Mouse (Mus musculus): ENCODE data around the gene Ppp4r1. TPM values are rescaled to one million over a fixed set of nuclear protein-coding genes. Genes with fewer than 3 reads are reported as not detected.
A peak's percentile ranks its signal among the peaks of the same experiment; 100 is the strongest.

The Ppp4r1 gene
- polyA plus RNA-seq, 1 experiment from 2014 or later = 51.0 TPM

DNA sequence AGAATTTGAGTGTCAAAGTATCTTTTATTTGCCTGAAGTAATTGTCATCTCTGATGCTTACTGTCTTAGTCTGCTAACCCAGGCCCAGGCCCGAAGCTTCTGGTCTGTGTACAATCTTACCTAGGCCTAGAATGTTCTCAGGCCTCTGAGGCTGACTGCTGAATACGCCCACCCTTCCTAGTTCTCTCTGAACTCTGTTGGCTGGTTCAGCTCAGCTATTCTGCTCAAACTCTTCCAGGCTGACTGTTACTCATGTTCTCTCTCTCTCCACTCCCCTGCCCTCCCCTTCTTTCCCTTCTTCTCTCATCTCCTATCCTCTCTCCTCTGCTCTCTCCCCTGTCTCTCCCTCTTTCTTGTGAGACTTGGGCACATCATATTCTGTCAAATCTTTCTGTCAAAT is 24.0 kb downstream of the Ppp4r1 start:
- WGBS = 92% methylated on average over 2 of the region's 2 CpGs
- Histone ChIP-seq H3K4me2 (no peak overlapping the region), H3K36me3 (ENCODE audit: control insufficient read depth, insufficient read depth, low read length) (no peaks in the 10 kb centered on the region; the same call in 1 of the 2 replicates), H3K9me3 (ENCODE audit: control insufficient read depth, low read length) (no peaks in the 10 kb centered on the region), H3K27ac (ENCODE audit: low read depth, low read length) (no peak overlapping the region), H3K9ac (ENCODE audit: low read length) (no peak overlapping the region), H3K4me3 (ENCODE audit: low read depth, low read length) (no peak overlapping the region), H3K27me3 (ENCODE audit: control insufficient read depth, insufficient read depth, low read length) (no peaks in the 10 kb centered on the region), H3K4me1 (ENCODE audit: control insufficient read depth, insufficient read depth, low read length) (no peaks in the 10 kb centered on the region)
- ATAC-seq (ENCODE audit: low FRiP score) (no peak), DNase-seq (ENCODE audit: low spot score, missing footprints) (no peak)

DNA sequence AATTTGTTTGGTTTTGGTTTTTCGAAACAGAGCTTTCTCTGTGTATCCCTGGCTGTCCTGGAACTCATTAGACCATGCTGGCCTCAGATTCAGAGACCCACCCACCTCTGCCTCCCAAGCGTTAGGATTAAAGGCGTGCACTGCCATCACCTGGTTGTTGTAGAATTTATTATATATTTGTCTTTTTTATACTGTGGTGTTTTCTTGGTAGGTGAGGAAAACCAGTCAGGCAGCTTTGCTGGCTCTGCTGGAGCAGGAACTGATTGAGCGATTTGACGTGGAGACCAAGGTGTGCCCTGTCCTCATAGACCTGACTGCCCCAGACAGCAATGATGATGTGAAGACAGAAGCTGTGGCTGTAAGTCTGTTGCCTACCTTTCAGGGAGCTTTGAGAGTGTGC is 28.7 kb downstream of the Ppp4r1 start:
- no peak for DNase-seq (ENCODE audit: low spot score, missing footprints)
- no peak for ATAC-seq (ENCODE audit: low FRiP score)
- H3K4me3 ChIP-seq (ENCODE audit: low read depth, low read length) = no peak overlapping the region
- no peaks in the 10 kb centered on the region for H3K27me3 ChIP-seq (ENCODE audit: control insufficient read depth, insufficient read depth, low read length)
- no peaks in the 10 kb centered on the region for H3K9me3 ChIP-seq (ENCODE audit: control insufficient read depth, low read length)
- peaks cover 14% of the 10 kb centered on the region for H3K36me3 ChIP-seq (ENCODE audit: control insufficient read depth, insufficient read depth, low read length)
- H3K4me2 ChIP-seq = no peak overlapping the region
- no peak overlapping the region for H3K9ac ChIP-seq (ENCODE audit: low read length)
- 90% methylated on average over 5 of the region's 5 CpGs for WGBS
- no peak overlapping the region for H3K27ac ChIP-seq (ENCODE audit: low read depth, low read length)
- no peaks in the 10 kb centered on the region for H3K4me1 ChIP-seq (ENCODE audit: control insufficient read depth, insufficient read depth, low read length)

DNA sequence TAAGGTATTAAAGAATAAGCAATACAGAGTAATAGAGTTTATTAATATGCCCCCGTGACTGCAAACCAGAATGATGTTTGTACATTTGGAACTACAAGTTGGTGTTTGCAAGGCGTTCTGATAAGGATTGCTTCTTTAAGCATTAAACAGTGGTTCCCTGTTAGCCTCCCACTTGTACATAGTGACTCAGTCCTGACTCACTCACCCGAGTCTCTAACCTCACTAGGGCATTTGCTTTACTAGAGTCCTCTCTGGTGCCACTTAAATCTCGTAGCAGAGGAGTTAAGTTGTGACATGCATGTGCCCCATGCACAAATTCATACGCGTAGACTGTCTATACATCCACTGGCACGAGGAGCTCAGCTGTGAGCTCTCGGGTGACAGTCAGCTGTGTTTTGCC is 31.4 kb downstream of the Ppp4r1 start:
- H3K27ac ChIP-seq (ENCODE audit: low read depth, low read length) = no peak overlapping the region
- DNase-seq (ENCODE audit: low spot score, missing footprints) (no peak), ATAC-seq (ENCODE audit: low FRiP score) (no peak)
- H3K36me3 ChIP-seq (ENCODE audit: control insufficient read depth, insufficient read depth, low read length) = peaks cover 24% of the 10 kb centered on the region
- H3K4me3 ChIP-seq (ENCODE audit: low read depth, low read length) = no peak overlapping the region
- no peaks in the 10 kb centered on the region for H3K9me3 ChIP-seq (ENCODE audit: control insufficient read depth, low read length)
- H3K4me2 ChIP-seq = no peak overlapping the region
- no peaks in the 10 kb centered on the region for H3K4me1 ChIP-seq (ENCODE audit: control insufficient read depth, insufficient read depth, low read length)
- no peak overlapping the region for H3K9ac ChIP-seq (ENCODE audit: low read length)
- H3K27me3 ChIP-seq (ENCODE audit: control insufficient read depth, insufficient read depth, low read length) = no peaks in the 10 kb centered on the region
- 94% methylated on average over 8 of the region's 8 CpGs for WGBS

- Histone ChIP-seq H3K4me1 (ENCODE audit: control insufficient read depth, insufficient read depth, low read length) (no peaks in the 10 kb centered on the region), H3K27ac (ENCODE audit: low read depth, low read length) (no peak overlapping the region), H3K4me2 (no peak overlapping the region), H3K36me3 (ENCODE audit: control insufficient read depth, insufficient read depth, low read length) (peaks cover 18% of the 10 kb centered on the region; the same call in 1 of the 2 replicates), H3K9ac (ENCODE audit: low read length) (no peak overlapping the region), H3K4me3 (ENCODE audit: low read depth, low read length) (no peak overlapping the region), H3K27me3 (ENCODE audit: control insufficient read depth, insufficient read depth, low read length) (no peaks in the 10 kb centered on the region), H3K9me3 (ENCODE audit: control insufficient read depth, low read length) (no peaks in the 10 kb centered on the region)
- DNase-seq (ENCODE audit: low spot score, missing footprints) (no peak), ATAC-seq (ENCODE audit: low FRiP score) (no peak)
- WGBS = 89% methylated on average over 5 of the region's 5 CpGs
These were observed 37.8 kb downstream of the Ppp4r1 start for GRCm38 (mm10) chr17:65820197-65820596.

- no peak for ATAC-seq (ENCODE audit: low FRiP score)
- Histone ChIP-seq H3K9ac (ENCODE audit: low read length) (no peak overlapping the region), H3K4me1 (ENCODE audit: control insufficient read depth, insufficient read depth, low read length) (no peaks in the 10 kb centered on the region), H3K4me2 (no peak overlapping the region), H3K27me3 (ENCODE audit: control insufficient read depth, insufficient read depth, low read length) (no peaks in the 10 kb centered on the region), H3K9me3 (ENCODE audit: control insufficient read depth, low read length) (no peaks in the 10 kb centered on the region), H3K36me3 (ENCODE audit: control insufficient read depth, insufficient read depth, low read length) (peaks cover 8% of the 10 kb centered on the region), H3K4me3 (ENCODE audit: low read depth, low read length) (no peak overlapping the region), H3K27ac (ENCODE audit: low read depth, low read length) (no peak overlapping the region)
- DNase-seq (ENCODE audit: low spot score, missing footprints) = no peak
- 96% methylated on average over 5 of the region's 5 CpGs for WGBS
These were observed 40.0 kb downstream of the Ppp4r1 start for GRCm38 (mm10) chr17:65822423-65822822.

DNA sequence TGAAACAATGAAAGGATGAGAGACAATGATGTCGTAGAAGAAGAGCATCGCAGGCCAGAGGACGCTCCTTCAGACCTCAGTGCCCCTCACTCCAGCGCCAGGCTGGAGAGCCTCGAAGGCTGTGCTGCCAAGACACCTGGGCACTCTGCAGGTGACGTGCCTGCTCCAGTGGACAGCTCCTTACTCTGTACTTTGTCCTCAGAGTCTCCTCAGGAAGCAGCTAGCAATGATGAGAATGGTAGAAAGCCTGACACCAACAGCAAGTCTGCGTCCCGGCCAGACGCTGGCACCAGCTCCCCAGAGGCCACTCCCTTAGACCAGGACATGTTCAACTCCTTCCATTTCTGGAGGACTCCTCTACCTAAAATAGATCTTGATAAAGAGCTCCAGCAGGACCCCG is 41.9 kb downstream of the Ppp4r1 start:
- WGBS = 95% methylated on average over 10 of the region's 10 CpGs
- DNase-seq (ENCODE audit: low spot score, missing footprints) = no peak
- H3K4me1 ChIP-seq (ENCODE audit: control insufficient read depth, insufficient read depth, low read length) = no peaks in the 10 kb centered on the region
- no peak overlapping the region for H3K27ac ChIP-seq (ENCODE audit: low read depth, low read length)
- H3K4me2 ChIP-seq = no peak overlapping the region
- H3K36me3 ChIP-seq (ENCODE audit: control insufficient read depth, insufficient read depth, low read length) = peaks cover 12% of the 10 kb centered on the region
- H3K27me3 ChIP-seq (ENCODE audit: control insufficient read depth, insufficient read depth, low read length) = no peaks in the 10 kb centered on the region
- H3K4me3 ChIP-seq (ENCODE audit: low read depth, low read length) = no peak overlapping the region
- ATAC-seq (ENCODE audit: low FRiP score) = no peak
- no peaks in the 10 kb centered on the region for H3K9me3 ChIP-seq (ENCODE audit: control insufficient read depth, low read length)
- H3K9ac ChIP-seq (ENCODE audit: low read length) = no peak overlapping the region

- Histone ChIP-seq H3K4me1 (ENCODE audit: control insufficient read depth, insufficient read depth, low read length) (no peaks in the 10 kb centered on the region), H3K9me3 (ENCODE audit: control insufficient read depth, low read length) (no peaks in the 10 kb centered on the region), H3K27ac (ENCODE audit: low read depth, low read length) (no peak overlapping the region), H3K4me2 (no peak overlapping the region), H3K4me3 (ENCODE audit: low read depth, low read length) (no peak overlapping the region), H3K27me3 (ENCODE audit: control insufficient read depth, insufficient read depth, low read length) (no peaks in the 10 kb centered on the region), H3K9ac (ENCODE audit: low read length) (no peak overlapping the region), H3K36me3 (ENCODE audit: control insufficient read depth, insufficient read depth, low read length) (peaks cover 14% of the 10 kb centered on the region)
- no peak for ATAC-seq (ENCODE audit: low FRiP score)
- peak; percentile 67 for DNase-seq (ENCODE audit: low spot score, missing footprints)
- 72% methylated on average over 9 of the region's 9 CpGs for WGBS
These were observed 43.9 kb downstream of the Ppp4r1 start for GRCm38 (mm10) chr17:65826257-65826656.

- H3K36me3 ChIP-seq (ENCODE audit: control insufficient read depth, insufficient read depth, low read length) = peaks cover 14% of the 10 kb centered on the region
- 0 out of 2 replicates have a peak, but pooled peaks have one; percentile 52 for ATAC-seq (ENCODE audit: low FRiP score)
- no peaks in the 10 kb centered on the region for H3K4me1 ChIP-seq (ENCODE audit: control insufficient read depth, insufficient read depth, low read length)
- H3K27me3 ChIP-seq (ENCODE audit: control insufficient read depth, insufficient read depth, low read length) = no peaks in the 10 kb centered on the region
- no peaks in the 10 kb centered on the region for H3K9me3 ChIP-seq (ENCODE audit: control insufficient read depth, low read length)
- WGBS = 73% methylated on average over 16 of the region's 16 CpGs
- H3K4me2 ChIP-seq = no peak overlapping the region
- DNase-seq (ENCODE audit: low spot score, missing footprints) = peak; percentile 77
- no peak overlapping the region for H3K4me3 ChIP-seq (ENCODE audit: low read depth, low read length)
- H3K27ac ChIP-seq (ENCODE audit: low read depth, low read length) = no peak overlapping the region
- no peak overlapping the region for H3K9ac ChIP-seq (ENCODE audit: low read length)
These were observed 44.9 kb downstream of the Ppp4r1 start for GRCm38 (mm10) chr17:65827119-65827840.

- WGBS = 87% methylated on average over 5 of the region's 5 CpGs
- H3K9ac ChIP-seq (ENCODE audit: low read length) = no peak overlapping the region
- no peak overlapping the region for H3K4me2 ChIP-seq
- DNase-seq (ENCODE audit: low spot score, missing footprints) (peak; percentile 12), ATAC-seq (ENCODE audit: low FRiP score) (peak; percentile 50; the same call in 1 of the 2 replicates)
- H3K4me1 ChIP-seq (ENCODE audit: control insufficient read depth, insufficient read depth, low read length) = no peaks in the 10 kb centered on the region
- H3K27me3 ChIP-seq (ENCODE audit: control insufficient read depth, insufficient read depth, low read length) = no peaks in the 10 kb centered on the region
- no peak overlapping the region for H3K4me3 ChIP-seq (ENCODE audit: low read depth, low read length)
- no peak overlapping the region for H3K27ac ChIP-seq (ENCODE audit: low read depth, low read length)
- H3K9me3 ChIP-seq (ENCODE audit: control insufficient read depth, low read length) = no peaks in the 10 kb centered on the region
- H3K36me3 ChIP-seq (ENCODE audit: control insufficient read depth, insufficient read depth, low read length) = peaks cover 14% of the 10 kb centered on the region
These were observed 45.5 kb downstream of the Ppp4r1 start for GRCm38 (mm10) chr17:65827904-65828303.
